Mouse (Mus musculus) CH12.LX (cell line): ENCODE results near the gene Gm10283. TPM values are rescaled to one million over a fixed set of nuclear protein-coding genes. Genes with fewer than 3 reads are reported as not detected.

ENCODE experiments used
- DNase-seq: peaks from one replicate; pipeline ENCODE4 v3.0.0-alpha.2; 2013; ENCODE audit errors: extremely low read depth
- H3K27ac ChIP-seq: 2 replicates; pipeline ENCODE4 v1.5.1; 2012; ENCODE audit warnings: low read depth, mild to moderate bottlenecking, control low read depth, moderate library complexity; ENCODE audit not compliant: insufficient read depth
- H3K27me3 ChIP-seq: replicated peaks from 2 replicates; pipeline ENCODE3; 2012; ENCODE audit warnings: inconsistent platforms
- H3K36me3 ChIP-seq, 2 experiments: replicated peaks in 1 of 2; 2 replicates each; pipeline versions ENCODE3 to v1.6.1; 2012; ENCODE audit warnings: inconsistent platforms in 1 of 2, low read length in 1 of 2, mild to moderate bottlenecking in 1 of 2, mixed read lengths in 1 of 2, moderate library complexity in 1 of 2; ENCODE audit not compliant: control insufficient read depth in 1 of 2, insufficient read depth in 1 of 2
- H3K4me1 ChIP-seq, 2 experiments: 2 replicates each; pipeline ENCODE4 v1.6.1; 2012; ENCODE audit warnings: inconsistent platforms in 1 of 2, moderate library complexity in 1 of 2; ENCODE audit not compliant: insufficient read depth in 2 of 2, control insufficient read depth in 1 of 2
- H3K4me2 ChIP-seq: 2 replicates; pipeline ENCODE4 v1.6.1; 2012; ENCODE audit warnings: low read depth, mild to moderate bottlenecking, control low read depth; ENCODE audit not compliant: poor library complexity, insufficient read depth, severe bottlenecking
- H3K4me3 ChIP-seq, 3 experiments: fragments of 150-350 bp in 1 of 3; sonication (generic) in 1 of 3; replicated peaks in 1 of 3; 2 replicates each; pipeline versions ENCODE3 to v1.5.1; 2011 to 2012; ENCODE audit warnings: low read depth in 2 of 3, low read length in 2 of 3, mild to moderate bottlenecking in 2 of 3, moderate library complexity in 2 of 3, control low read depth in 1 of 3, improper control_type of control experiment in 1 of 3, inconsistent platforms in 1 of 3, mixed read lengths in 1 of 3; ENCODE audit not compliant: poor library complexity in 1 of 3
- H3K79me2 ChIP-seq: replicated peaks from 2 replicates; pipeline ENCODE4 v1.6.1; 2012; ENCODE audit warnings: mild to moderate bottlenecking, moderate library complexity; ENCODE audit not compliant: control insufficient read depth, poor library complexity, insufficient read depth, severe bottlenecking; ENCODE audit errors: extremely low read depth
- H3K9ac ChIP-seq: 2 replicates; pipeline ENCODE4 v1.6.1; 2012; ENCODE audit warnings: low read depth, mild to moderate bottlenecking, control low read depth, moderate library complexity; ENCODE audit not compliant: insufficient read depth
- H3K9me3 ChIP-seq: replicated peaks from 2 replicates; pipeline ENCODE3; 2012; ENCODE audit warnings: low read length, inconsistent platforms, mixed read lengths
- BHLHE40 ChIP-seq: IDR thresholded peaks from 2 replicates; pipeline ENCODE4 v1.6.1; 2011; ENCODE audit warnings: mild to moderate bottlenecking, low read depth, low read length, improper control_type of control experiment
- CTCF ChIP-seq, 2 experiments: IDR thresholded peaks in 1 of 2; conservative IDR thresholded peaks in 1 of 2; 2 replicates each; pipeline ENCODE4 v1.5.1; 2011 to 2012; ENCODE audit warnings: low read depth in 2 of 2, low read length in 2 of 2, improper control_type of control experiment in 1 of 2, inconsistent platforms in 1 of 2, mild to moderate bottlenecking in 1 of 2, moderate library complexity in 1 of 2
- ELF1 ChIP-seq: IDR thresholded peaks from 2 replicates; pipeline ENCODE4 v1.6.1; 2014; ENCODE audit warnings: low read depth, mild to moderate bottlenecking, inconsistent platforms, low read length, improper control_type of control experiment
- GABPA ChIP-seq: IDR thresholded peaks from 2 replicates; pipeline ENCODE4 v1.6.1; 2012; ENCODE audit warnings: low read depth, low read length, improper control_type of control experiment, inconsistent platforms; ENCODE audit not compliant: insufficient replicate concordance
- IRF4 ChIP-seq: IDR thresholded peaks from 2 replicates; pipeline ENCODE4 v1.6.1; 2014; ENCODE audit warnings: low read depth, mild to moderate bottlenecking, inconsistent platforms, low read length, improper control_type of control experiment
- JUN ChIP-seq: IDR thresholded peaks from 2 replicates; pipeline ENCODE4 v1.6.1; 2011; ENCODE audit warnings: low read depth, mild to moderate bottlenecking, low read length, improper control_type of control experiment, moderate library complexity; ENCODE audit not compliant: insufficient read depth
- KAT2A ChIP-seq: IDR thresholded peaks from 2 replicates; pipeline ENCODE4 v1.6.1; 2012; ENCODE audit warnings: low read length, improper control_type of control experiment, inconsistent platforms; ENCODE audit not compliant: insufficient replicate concordance
- MAX ChIP-seq: IDR thresholded peaks from 2 replicates; pipeline ENCODE4 v1.6.1; 2011; ENCODE audit warnings: low read length, improper control_type of control experiment
- MXI1 ChIP-seq: IDR thresholded peaks from 2 replicates; pipeline ENCODE4 v1.6.1; 2011; ENCODE audit warnings: mild to moderate bottlenecking, low read depth, low read length, improper control_type of control experiment
- MYC ChIP-seq: IDR thresholded peaks from 2 replicates; pipeline ENCODE4 v1.6.1; 2011; ENCODE audit warnings: low read depth, mild to moderate bottlenecking, improper control_type of control experiment, low read length
- NRF1 ChIP-seq: IDR thresholded peaks from 2 replicates; pipeline ENCODE4 v1.6.1; 2014; ENCODE audit warnings: low read depth, mild to moderate bottlenecking, inconsistent platforms, low read length, improper control_type of control experiment, moderate library complexity
- PAX5 ChIP-seq: IDR thresholded peaks from 2 replicates; pipeline ENCODE4 v1.6.1; 2012; ENCODE audit warnings: low read length, inconsistent platforms, mixed read lengths
- RAD21 ChIP-seq: IDR thresholded peaks from 2 replicates; pipeline ENCODE4 v1.6.1; 2011; ENCODE audit warnings: low read depth, mild to moderate bottlenecking, low read length, improper control_type of control experiment, moderate library complexity
- SIN3A ChIP-seq: IDR thresholded peaks from 2 replicates; pipeline ENCODE4 v1.6.1; 2012; ENCODE audit warnings: low read length, improper control_type of control experiment, inconsistent platforms
- SMC3 ChIP-seq: IDR thresholded peaks from 2 replicates; pipeline ENCODE4 v1.6.1; 2011; ENCODE audit warnings: low read depth, low read length, improper control_type of control experiment
- TCF12 ChIP-seq: IDR thresholded peaks from 2 replicates; pipeline ENCODE4 v1.6.1; 2014; ENCODE audit warnings: low read depth, mild to moderate bottlenecking, inconsistent platforms, low read length, improper control_type of control experiment
- UBTF ChIP-seq: IDR thresholded peaks from 2 replicates; pipeline ENCODE4 v1.6.1; 2012; ENCODE audit warnings: low read depth, mild to moderate bottlenecking, inconsistent platforms, low read length, improper control_type of control experiment, moderate library complexity
- USF1 ChIP-seq: IDR thresholded peaks from 2 replicates; pipeline ENCODE4 v1.6.1; 2014; ENCODE audit warnings: low read depth, mild to moderate bottlenecking, inconsistent platforms, low read length, improper control_type of control experiment
- USF2 ChIP-seq: conservative IDR thresholded peaks from 2 replicates; pipeline ENCODE4 v1.6.1; 2011; ENCODE audit warnings: low read depth, low read length, improper control_type of control experiment
- ZC3H11A ChIP-seq: IDR thresholded peaks from 2 replicates; pipeline ENCODE4 v1.6.1; 2012; ENCODE audit warnings: low read depth, mild to moderate bottlenecking, inconsistent platforms, low read length, improper control_type of control experiment
- ZKSCAN1 ChIP-seq: IDR thresholded peaks from 2 replicates; pipeline ENCODE4 v1.6.1; 2012; ENCODE audit warnings: low read depth, inconsistent platforms, low read length, improper control_type of control experiment, borderline replicate concordance
- ZMIZ1 ChIP-seq: IDR thresholded peaks from 2 replicates; pipeline ENCODE4 v1.6.1; 2012; ENCODE audit warnings: low read depth, mild to moderate bottlenecking, inconsistent platforms, low read length, improper control_type of control experiment
- ZNF384 ChIP-seq: IDR thresholded peaks from 2 replicates; pipeline ENCODE4 v1.6.1; 2012; ENCODE audit warnings: low read depth, low read length, improper control_type of control experiment, inconsistent platforms
- dilution Hi-C: fragments of 300-500 bp; cut with MboI; formaldehyde crosslinking; loops from 2 replicates; pipeline ENCODE4 v1.14.3; 2020; ENCODE audit warnings: low sequenced_read_pairs; ENCODE audit not compliant: extremely low pct_unique_long_range_greater_than_20kb, extremely low pct_ligation_motif_present
- in situ Hi-C: fragments of 300-500 bp; cut with MboI; formaldehyde crosslinking; loops from 3 replicates; pipeline ENCODE4 v1.14.3; 2019; ENCODE audit warnings: low sequenced_read_pairs, low pct_ligation_motif_present, low pct_unique_long_range_greater_than_20kb, mixed read lengths
- polyA plus RNA-seq: library from polyadenylated mRNA; unstranded; fragments of >175 nt; gene quantifications from 2 replicates; pipeline ENCODE4 v1.2.1, GENCODE M21; 2012; ENCODE audit warnings: low read depth; ENCODE audit not compliant: insufficient read length
- total RNA-seq, 2 experiments: library from RNA; depleted of rRNA; stranded (reverse); fragments of 300-350 nt in 1 of 2; fragments of >200 nt in 1 of 2; gene quantifications; 2 replicates each; pipeline ENCODE4 v1.2.3; 2012 to 2014

Gene Gm10283
- total and polyA plus RNA-seq, 3 experiments, result not detected

DNA sequence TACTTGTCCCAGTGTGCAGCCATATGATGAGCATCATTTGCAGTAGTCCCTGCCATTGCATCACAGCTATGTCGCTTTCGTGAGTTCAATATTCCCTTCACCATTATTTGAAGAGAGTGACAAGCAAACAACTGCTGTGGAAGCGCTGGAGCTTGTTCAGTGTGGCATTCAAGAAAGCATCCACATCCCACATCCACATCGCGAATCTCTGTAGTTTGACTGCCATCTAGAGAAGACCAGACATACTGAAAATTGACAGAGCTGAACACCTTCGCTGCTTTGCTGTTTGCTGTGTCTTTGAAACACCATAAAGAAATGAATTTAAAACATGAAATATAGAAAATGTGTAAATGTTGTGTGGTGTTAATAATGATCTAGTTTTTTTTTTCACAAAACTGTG is 58.0 kb downstream of the Gm10283 start:
- H3K27ac ChIP-seq, result no peak overlapping the region
- no peaks in the 10 kb centered on the region for H3K36me3 ChIP-seq
- in situ Hi-C loops (no loop called here), dilution Hi-C loops (no loop called here)
- H3K79me2 ChIP-seq, result no peaks in the 10 kb centered on the region
- H3K4me3 ChIP-seq, result no peak overlapping the region
- H3K4me2 ChIP-seq, result no peak overlapping the region
- H3K27me3 ChIP-seq, result no peaks in the 10 kb centered on the region
- no peak overlapping the region for H3K9ac ChIP-seq
- no peaks in the 10 kb centered on the region for H3K9me3 ChIP-seq
- no peaks in the 10 kb centered on the region for H3K4me1 ChIP-seq
- TF ChIP-seq USF1 (no peak), GABPA (no peak), KAT2A (no peak), MAX (no peak), TCF12 (no peak), UBTF (no peak), IRF4 (no peak), RAD21 (peak; percentile 60), CTCF (conservative IDR thresholded peaks at IDR 0.05 in 1 of 2, IDR thresholded peaks at IDR 0.05 in 1 of 2; ENCODE audit: low read depth in 2 of 2, low read length in 2 of 2) (peak in 1 of 2 experiments; percentile 53; a peak in 2 of 4 replicates), SMC3 (peak; percentile 28; the same call in 1 of the 2 replicates)
- peak; percentile 4 for DNase-seq

GRCm38 (mm10) chr8:60438557-60438956 is 64.4 kb downstream of the Gm10283 start:
- no peaks in the 10 kb centered on the region for H3K9me3 ChIP-seq
- no peak overlapping the region for H3K27ac ChIP-seq
- H3K27me3 ChIP-seq, result no peaks in the 10 kb centered on the region
- no peak overlapping the region for H3K9ac ChIP-seq
- dilution Hi-C loops (no loop called here), in situ Hi-C loops (no loop called here)
- H3K79me2 ChIP-seq, result no peaks in the 10 kb centered on the region
- TF ChIP-seq ZKSCAN1, result no peak
- no peak for TF ChIP-seq ZNF384
- TF ChIP-seq MYC, result no peak
- no peak for TF ChIP-seq USF1
- TF ChIP-seq ELF1, result no peak
- no peak for TF ChIP-seq ZC3H11A
- no peak for TF ChIP-seq USF2
- TF ChIP-seq MXI1, result no peak
- TF ChIP-seq IRF4, result no peak
- no peak for TF ChIP-seq RAD21
- TF ChIP-seq SIN3A, result no peak
- no peak for TF ChIP-seq ZMIZ1
- TF ChIP-seq NRF1, result no peak
- no peak for TF ChIP-seq MAX
- no peak for TF ChIP-seq TCF12
- no peak for TF ChIP-seq BHLHE40
- no peak for TF ChIP-seq JUN
- TF ChIP-seq PAX5, result no peak
- no peak for TF ChIP-seq KAT2A
- H3K4me2 ChIP-seq, result no peak overlapping the region
- peaks cover 4 to 10% of the 10 kb centered on the region in 2 experiments; a peak in 2 of 4 replicates for H3K4me1 ChIP-seq
- no peak overlapping the region for H3K4me3 ChIP-seq
- DNase-seq, result no peak
- H3K36me3 ChIP-seq, result no peaks in the 10 kb centered on the region
